Mouse (Mus musculus): ENCODE results near the gene G430095P16Rik. TPM values are rescaled to one million over a fixed set of nuclear protein-coding genes. Genes with fewer than 3 reads are reported as not detected.

The G430095P16Rik gene
- 1.9 and 2.5 TPM in 2 replicates for polyA plus RNA-seq (2015; fragmentation: Nextera tagmentation; extraction: Ambion mirVana)

GRCm38 (mm10) chr8:84722850-84723570, at the start of gene G430095P16Rik:
G430095P16Rik (plus strand) TSS chr8:84723007.
- H3K4me1 ChIP-seq (replicated peaks; ENCODE audit: insufficient read depth, low read length) = peaks cover 26% of the 10 kb centered on the region
- 23% methylated on average over 10 of the region's 10 CpGs for WGBS
- TF ChIP-seq CTCF (IDR thresholded peaks at IDR 0.05; ENCODE audit: low read depth) = peak; percentile 51; the same call in 1 of the 2 replicates
- no peaks in the 10 kb centered on the region for H3K36me3 ChIP-seq (ENCODE audit: insufficient read depth, low read length)
- H3K4me3 ChIP-seq (replicated peaks; ENCODE audit: low read depth, low read length) = no peak within 1 kb of the TSS
- no peaks in the 10 kb centered on the region for H3K27me3 ChIP-seq (ENCODE audit: insufficient read depth, low read length)
- H3K4me2 ChIP-seq (ENCODE audit: low read length) = peak within 1 kb of the TSS; percentile 1; the same call in 1 of the 2 replicates
- DNase-seq (ENCODE audit: low spot score) (peak; percentile 67), ATAC-seq (replicated peaks; ENCODE audit: low FRiP score, low read depth) (peak; percentile 64; the same call in 1 of the 2 replicates)
- H3K9me3 ChIP-seq (replicated peaks; ENCODE audit: low read length) = no peaks in the 10 kb centered on the region
- peak within 1 kb of the TSS; percentile 65 for H3K27ac ChIP-seq
- no peak within 1 kb of the TSS for H3K9ac ChIP-seq (ENCODE audit: low read depth, low read length)

GRCm38 (mm10) chr8:84677305-84677704, 45.5 kb upstream of the G430095P16Rik start:
- DNase-seq (ENCODE audit: low spot score) (no peak), ATAC-seq (replicated peaks; ENCODE audit: low FRiP score, low read depth) (no peak)
- H3K36me3 ChIP-seq (ENCODE audit: insufficient read depth, low read length) = peaks cover 34% of the 10 kb centered on the region
- no peaks in the 10 kb centered on the region for H3K4me1 ChIP-seq (replicated peaks; ENCODE audit: insufficient read depth, low read length)
- WGBS = 84% methylated on average over 5 of the region's 5 CpGs
- no peak overlapping the region for H3K27ac ChIP-seq
- no peaks in the 10 kb centered on the region for H3K27me3 ChIP-seq (ENCODE audit: insufficient read depth, low read length)
- no peak for TF ChIP-seq CTCF (IDR thresholded peaks at IDR 0.05; ENCODE audit: low read depth)
- H3K9ac ChIP-seq (ENCODE audit: low read depth, low read length) = no peak overlapping the region
- H3K9me3 ChIP-seq (replicated peaks; ENCODE audit: low read length) = no peaks in the 10 kb centered on the region
- no peak overlapping the region for H3K4me3 ChIP-seq (replicated peaks; ENCODE audit: low read depth, low read length)
- H3K4me2 ChIP-seq (ENCODE audit: low read length) = no peak overlapping the region

GRCm38 (mm10) chr8:84681476-84681875, 41.3 kb upstream of the G430095P16Rik start:
- no peak overlapping the region for H3K9ac ChIP-seq (ENCODE audit: low read depth, low read length)
- no peaks in the 10 kb centered on the region for H3K9me3 ChIP-seq (replicated peaks; ENCODE audit: low read length)
- no peak overlapping the region for H3K4me3 ChIP-seq (replicated peaks; ENCODE audit: low read depth, low read length)
- DNase-seq (ENCODE audit: low spot score) (no peak), ATAC-seq (replicated peaks; ENCODE audit: low FRiP score, low read depth) (no peak)
- H3K27ac ChIP-seq = no peak overlapping the region
- no peaks in the 10 kb centered on the region for H3K27me3 ChIP-seq (ENCODE audit: insufficient read depth, low read length)
- H3K4me1 ChIP-seq (replicated peaks; ENCODE audit: insufficient read depth, low read length) = peaks cover 13% of the 10 kb centered on the region
- TF ChIP-seq CTCF (IDR thresholded peaks at IDR 0.05; ENCODE audit: low read depth) = no peak
- WGBS = 84% methylated on average over 2 of the region's 2 CpGs
- no peak overlapping the region for H3K4me2 ChIP-seq (ENCODE audit: low read length)
- 0 out of 2 replicates have a peak, but pooled peaks cover under 1% of the 10 kb centered on the region for H3K36me3 ChIP-seq (ENCODE audit: insufficient read depth, low read length)

DNA sequence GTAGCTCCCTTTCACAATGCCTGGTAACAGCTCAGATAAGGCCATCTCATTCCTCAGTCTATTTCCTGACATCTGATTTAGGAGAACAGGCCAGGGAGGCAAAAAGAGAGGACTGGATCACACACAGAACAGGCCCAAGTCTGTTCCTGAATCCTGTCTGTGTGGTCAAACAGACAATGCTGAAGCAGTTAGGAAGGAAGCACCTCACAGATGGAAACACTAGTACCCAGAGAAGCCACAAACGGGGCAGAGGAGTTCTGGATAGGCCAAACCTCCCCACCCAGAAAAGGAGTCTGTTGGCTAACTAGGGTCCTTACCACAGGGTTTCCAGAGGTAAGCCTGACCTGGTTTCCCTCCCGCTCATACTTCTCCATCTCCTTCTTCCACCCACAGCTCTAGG, 40.5 kb upstream of the G430095P16Rik start:
- H3K36me3 ChIP-seq (ENCODE audit: insufficient read depth, low read length) = no peaks in the 10 kb centered on the region
- no peak for ATAC-seq (replicated peaks; ENCODE audit: low FRiP score, low read depth)
- H3K9me3 ChIP-seq (replicated peaks; ENCODE audit: low read length) = no peaks in the 10 kb centered on the region
- no peak overlapping the region for H3K4me2 ChIP-seq (ENCODE audit: low read length)
- DNase-seq (ENCODE audit: low spot score) = no peak
- H3K27ac ChIP-seq = no peak overlapping the region
- no peak overlapping the region for H3K9ac ChIP-seq (ENCODE audit: low read depth, low read length)
- no peaks in the 10 kb centered on the region for H3K27me3 ChIP-seq (ENCODE audit: insufficient read depth, low read length)
- peaks cover 15% of the 10 kb centered on the region for H3K4me1 ChIP-seq (replicated peaks; ENCODE audit: insufficient read depth, low read length)
- no peak for TF ChIP-seq CTCF (IDR thresholded peaks at IDR 0.05; ENCODE audit: low read depth)
- H3K4me3 ChIP-seq (replicated peaks; ENCODE audit: low read depth, low read length) = no peak overlapping the region
- 75% methylated on average over 2 of the region's 2 CpGs for WGBS

- ATAC-seq (replicated peaks; ENCODE audit: low FRiP score, low read depth) (no peak), DNase-seq (ENCODE audit: low spot score) (no peak)
- WGBS = 55% methylated on average over 3 of the region's 3 CpGs
- Histone ChIP-seq H3K36me3 (ENCODE audit: insufficient read depth, low read length) (no peaks in the 10 kb centered on the region), H3K4me1 (replicated peaks; ENCODE audit: insufficient read depth, low read length) (peaks cover 19% of the 10 kb centered on the region), H3K27me3 (ENCODE audit: insufficient read depth, low read length) (no peaks in the 10 kb centered on the region), H3K9ac (ENCODE audit: low read depth, low read length) (no peak overlapping the region), H3K4me3 (replicated peaks; ENCODE audit: low read depth, low read length) (no peak overlapping the region), H3K27ac (no peak overlapping the region), H3K4me2 (ENCODE audit: low read length) (no peak overlapping the region), H3K9me3 (replicated peaks; ENCODE audit: low read length) (no peaks in the 10 kb centered on the region)
- TF ChIP-seq CTCF (IDR thresholded peaks at IDR 0.05; ENCODE audit: low read depth) = no peak
These were observed 38.3 kb upstream of the G430095P16Rik start for GRCm38 (mm10) chr8:84684537-84684936.

DNA sequence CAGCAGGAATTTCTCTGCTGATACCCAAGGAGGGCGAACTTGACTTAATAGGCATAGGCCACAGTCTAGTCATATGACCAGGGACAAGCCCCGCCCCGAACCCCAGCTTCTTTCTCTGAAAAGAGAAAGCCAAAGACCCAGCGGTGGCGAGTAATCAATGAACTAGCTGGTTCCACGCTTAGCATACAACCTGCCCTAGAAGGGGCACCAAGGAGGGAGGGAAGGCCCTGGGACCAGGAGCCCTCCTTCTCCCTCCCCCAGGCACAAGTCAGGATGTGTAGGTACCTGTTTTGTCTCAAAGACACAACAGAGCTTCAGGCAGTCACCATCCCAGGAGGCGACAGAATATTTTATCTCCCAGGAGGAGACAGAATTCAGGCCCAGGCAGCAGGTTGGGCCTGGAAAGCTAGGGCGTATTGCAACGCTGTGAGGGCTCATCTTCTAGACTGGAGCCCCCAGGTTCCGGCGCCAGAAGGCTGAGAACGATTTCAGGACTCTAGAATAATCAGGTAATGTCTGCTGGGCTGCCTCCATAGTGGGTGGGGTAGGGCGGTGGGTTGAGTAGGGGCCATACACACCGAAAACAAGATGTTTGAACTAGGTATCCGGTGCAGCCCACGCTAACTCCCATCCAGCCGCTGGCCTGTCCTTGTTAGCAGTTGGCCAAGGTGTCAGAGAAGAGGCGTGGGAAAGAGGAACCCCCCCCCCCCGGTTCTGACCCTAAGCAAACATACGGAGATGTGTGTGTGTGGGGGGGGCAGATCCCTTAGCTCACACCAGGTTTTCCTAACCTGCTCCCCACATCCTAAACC, 36.4 kb upstream of the G430095P16Rik start, which contains the start of gene Trmt1:
Gene Trmt1 (plus strand): TSS at position 117 of the 812 bp plus-strand sequence.
- no peaks in the 10 kb centered on the region for H3K27me3 ChIP-seq (ENCODE audit: insufficient read depth, low read length)
- ATAC-seq (replicated peaks; ENCODE audit: low FRiP score, low read depth) (no peak), DNase-seq (ENCODE audit: low spot score) (peak; percentile 46)
- TF ChIP-seq CTCF (IDR thresholded peaks at IDR 0.05; ENCODE audit: low read depth) = no peak
- peak within 1 kb of the TSS; percentile 82 for H3K4me2 ChIP-seq (ENCODE audit: low read length)
- H3K4me3 ChIP-seq (replicated peaks; ENCODE audit: low read depth, low read length) = peak within 1 kb of the TSS; percentile 100
- H3K27ac ChIP-seq = peak within 1 kb of the TSS; percentile 95
- H3K9ac ChIP-seq (ENCODE audit: low read depth, low read length) = peak within 1 kb of the TSS; percentile 97
- H3K36me3 ChIP-seq (ENCODE audit: insufficient read depth, low read length) = no peaks in the 10 kb centered on the region
- H3K9me3 ChIP-seq (replicated peaks; ENCODE audit: low read length) = no peaks in the 10 kb centered on the region
- H3K4me1 ChIP-seq (replicated peaks; ENCODE audit: insufficient read depth, low read length) = peaks cover 27% of the 10 kb centered on the region
- WGBS = 9% methylated on average over 20 of the region's 20 CpGs
